Mouse (Mus musculus): ENCODE results near the gene Ndufs1. TPM values are rescaled to one million over a fixed set of nuclear protein-coding genes. Genes with fewer than 3 reads are reported as not detected.

The Ndufs1 gene
- polyA plus RNA-seq, 2 experiments = 96.3 to 115 TPM

GRCm38 (mm10) chr1:63137971-63138370 lies 38.7 kb downstream of the Ndufs1 start:
- H3K9ac ChIP-seq (ENCODE audit: low read depth, low read length, severe bottlenecking) = no peak overlapping the region
- H3K4me3 ChIP-seq (replicated peaks; ENCODE audit: low read length) = no peak overlapping the region
- TF ChIP-seq POLR2A (IDR thresholded peaks at IDR 0.05; ENCODE audit: borderline replicate concordance, extremely low read depth, insufficient read depth, insufficient read length) = no peak
- DNase-seq (ENCODE audit: low spot score) = no peak
- no peaks in the 10 kb centered on the region for H3K4me1 ChIP-seq (ENCODE audit: control insufficient read depth, insufficient read depth, low read length)
- no peak overlapping the region for H3K4me2 ChIP-seq (replicated peaks; ENCODE audit: low read depth, low read length, severe bottlenecking)
- H3K27me3 ChIP-seq (ENCODE audit: control insufficient read depth, insufficient read depth, low read length) = no peaks in the 10 kb centered on the region
- no peaks in the 10 kb centered on the region for H3K9me3 ChIP-seq (ENCODE audit: control insufficient read depth, low read length)
- WGBS = 85% methylated on average over 2 of the region's 2 CpGs
- ATAC-seq (ENCODE audit: low FRiP score, low read depth) = no peak
- H3K27ac ChIP-seq (replicated peaks; ENCODE audit: low read depth, low read length) = no peak overlapping the region
- H3K36me3 ChIP-seq (ENCODE audit: control insufficient read depth, insufficient read depth, low read length) = peaks cover 21% of the 10 kb centered on the region

GRCm38 (mm10) chr1:63134530-63134929 lies 42.1 kb downstream of the Ndufs1 start:
- WGBS = 86% methylated on average over 3 of the region's 3 CpGs
- DNase-seq (ENCODE audit: low spot score) = no peak
- ATAC-seq (ENCODE audit: low FRiP score, low read depth) = no peak
- Histone ChIP-seq H3K27me3 (ENCODE audit: control insufficient read depth, insufficient read depth, low read length) (no peaks in the 10 kb centered on the region), H3K4me2 (replicated peaks; ENCODE audit: low read depth, low read length, severe bottlenecking) (no peak overlapping the region), H3K27ac (replicated peaks; ENCODE audit: low read depth, low read length) (no peak overlapping the region), H3K36me3 (ENCODE audit: control insufficient read depth, insufficient read depth, low read length) (0 out of 2 replicates have a peak, but pooled peaks cover 4% of the 10 kb centered on the region), H3K4me3 (replicated peaks; ENCODE audit: low read length) (no peak overlapping the region), H3K9me3 (ENCODE audit: control insufficient read depth, low read length) (no peaks in the 10 kb centered on the region), H3K9ac (ENCODE audit: low read depth, low read length, severe bottlenecking) (no peak overlapping the region), H3K4me1 (ENCODE audit: control insufficient read depth, insufficient read depth, low read length) (no peaks in the 10 kb centered on the region)
- no peak for TF ChIP-seq POLR2A (IDR thresholded peaks at IDR 0.05; ENCODE audit: borderline replicate concordance, extremely low read depth, insufficient read depth, insufficient read length)

- TF ChIP-seq POLR2A (IDR thresholded peaks at IDR 0.05; ENCODE audit: borderline replicate concordance, extremely low read depth, insufficient read depth, insufficient read length) = no peak
- Histone ChIP-seq H3K4me1 (ENCODE audit: control insufficient read depth, insufficient read depth, low read length) (no peaks in the 10 kb centered on the region), H3K9me3 (ENCODE audit: control insufficient read depth, low read length) (no peaks in the 10 kb centered on the region), H3K4me3 (replicated peaks; ENCODE audit: low read length) (no peak overlapping the region), H3K27me3 (ENCODE audit: control insufficient read depth, insufficient read depth, low read length) (no peaks in the 10 kb centered on the region), H3K36me3 (ENCODE audit: control insufficient read depth, insufficient read depth, low read length) (0 out of 2 replicates have a peak, but pooled peaks cover 2% of the 10 kb centered on the region), H3K9ac (ENCODE audit: low read depth, low read length, severe bottlenecking) (no peak overlapping the region), H3K27ac (replicated peaks; ENCODE audit: low read depth, low read length) (no peak overlapping the region), H3K4me2 (replicated peaks; ENCODE audit: low read depth, low read length, severe bottlenecking) (no peak overlapping the region)
- 92% methylated on average over 11 of the region's 11 CpGs for WGBS
- no peak for ATAC-seq (ENCODE audit: low FRiP score, low read depth)
- DNase-seq (ENCODE audit: low spot score) = no peak
Measured at GRCm38 (mm10) chr1:63131766-63132165, 44.9 kb downstream of the Ndufs1 start.

GRCm38 (mm10) chr1:63130883-63131282 lies 45.8 kb downstream of the Ndufs1 start:
- 82% methylated on average over 2 of the region's 2 CpGs for WGBS
- ATAC-seq (ENCODE audit: low FRiP score, low read depth) = no peak
- DNase-seq (ENCODE audit: low spot score) = no peak

GRCm38 (mm10) chr1:63129857-63130690 lies 46.6 kb downstream of the Ndufs1 start:
- Histone ChIP-seq H3K27ac (replicated peaks; ENCODE audit: low read depth, low read length) (no peak overlapping the region), H3K4me2 (replicated peaks; ENCODE audit: low read depth, low read length, severe bottlenecking) (peak overlapping the region; percentile 43), H3K4me1 (ENCODE audit: control insufficient read depth, insufficient read depth, low read length) (no peaks in the 10 kb centered on the region), H3K4me3 (replicated peaks; ENCODE audit: low read length) (peak overlapping the region; percentile 25), H3K36me3 (ENCODE audit: control insufficient read depth, insufficient read depth, low read length) (peaks cover 2% of the 10 kb centered on the region; the same call in 1 of the 2 replicates), H3K27me3 (ENCODE audit: control insufficient read depth, insufficient read depth, low read length) (no peaks in the 10 kb centered on the region), H3K9me3 (ENCODE audit: control insufficient read depth, low read length) (no peaks in the 10 kb centered on the region), H3K9ac (ENCODE audit: low read depth, low read length, severe bottlenecking) (0 out of 2 replicates have a peak overlapping the region, but pooled peaks have one; percentile 18)
- WGBS = 18% methylated on average over 18 of the region's 18 CpGs
- TF ChIP-seq POLR2A (IDR thresholded peaks at IDR 0.05; ENCODE audit: borderline replicate concordance, extremely low read depth, insufficient read depth, insufficient read length) = no peak
- DNase-seq (ENCODE audit: low spot score) = no peak
- peak; percentile 51; the same call in 1 of the 2 replicates for ATAC-seq (ENCODE audit: low FRiP score, low read depth)

More at GRCm38 (mm10) chr1:63130883-63131282, 45.8 kb downstream of the Ndufs1 start:
- Histone ChIP-seq H3K4me3 (replicated peaks; ENCODE audit: low read length) (no peak overlapping the region), H3K9ac (ENCODE audit: low read depth, low read length, severe bottlenecking) (no peak overlapping the region), H3K9me3 (ENCODE audit: control insufficient read depth, low read length) (no peaks in the 10 kb centered on the region), H3K4me2 (replicated peaks; ENCODE audit: low read depth, low read length, severe bottlenecking) (no peak overlapping the region), H3K27ac (replicated peaks; ENCODE audit: low read depth, low read length) (no peak overlapping the region), H3K36me3 (ENCODE audit: control insufficient read depth, insufficient read depth, low read length) (peaks cover 2% of the 10 kb centered on the region; the same call in 1 of the 2 replicates), H3K27me3 (ENCODE audit: control insufficient read depth, insufficient read depth, low read length) (no peaks in the 10 kb centered on the region), H3K4me1 (ENCODE audit: control insufficient read depth, insufficient read depth, low read length) (no peaks in the 10 kb centered on the region)
- TF ChIP-seq POLR2A (IDR thresholded peaks at IDR 0.05; ENCODE audit: borderline replicate concordance, extremely low read depth, insufficient read depth, insufficient read length) = no peak

All from limb, embryonic 14.5 days (tissue).